Mouse (Mus musculus) mesoderm, embryonic 11.5 days (tissue): ENCODE data around the gene Slc15a1.

Experiments
- DNase-seq: peaks from one replicate; pipeline ENCODE4 v3.0.0-alpha.2; 2012; ENCODE audit warnings: low read depth, low spot score

Slc15a1 gene

GRCm38 (mm10) chr14:121493712-121494111 lies 11.3 kb downstream of the Slc15a1 start:
- no peak for DNase-seq

GRCm38 (mm10) chr14:121492328-121492727 lies 12.7 kb downstream of the Slc15a1 start:
- DNase-seq = no peak

- no peak for DNase-seq
Observed at GRCm38 (mm10) chr14:121485722-121486121, 19.3 kb downstream of the Slc15a1 start.

GRCm38 (mm10) chr14:121484436-121484835 lies 20.6 kb downstream of the Slc15a1 start:
- no peak for DNase-seq

GRCm38 (mm10) chr14:121482181-121482580 lies 22.9 kb downstream of the Slc15a1 start:
- no peak for DNase-seq

- DNase-seq = no peak
Observed at GRCm38 (mm10) chr14:121481591-121481990, 23.5 kb downstream of the Slc15a1 start.

- no peak for DNase-seq
Observed at GRCm38 (mm10) chr14:121479096-121479495, 26.0 kb downstream of the Slc15a1 start.

- DNase-seq = no peak
Observed at GRCm38 (mm10) chr14:121477925-121478693, 26.9 kb downstream of the Slc15a1 start.

GRCm38 (mm10) chr14:121473869-121474268 lies 31.2 kb downstream of the Slc15a1 start:
- DNase-seq = no peak

- no peak for DNase-seq
Observed at GRCm38 (mm10) chr14:121471545-121472121, 33.4 kb downstream of the Slc15a1 start.

- no peak for DNase-seq
Observed at GRCm38 (mm10) chr14:121469601-121470000, 35.5 kb downstream of the Slc15a1 start.

GRCm38 (mm10) chr14:121467646-121468045 lies 37.4 kb downstream of the Slc15a1 start:
- DNase-seq = no peak

GRCm38 (mm10) chr14:121466501-121466900 lies 38.6 kb downstream of the Slc15a1 start:
- no peak for DNase-seq

- DNase-seq = no peak
Observed at GRCm38 (mm10) chr14:121464318-121464717, 40.7 kb downstream of the Slc15a1 start.

GRCm38 (mm10) chr14:121462756-121463155 lies 42.3 kb downstream of the Slc15a1 start:
- no peak for DNase-seq

GRCm38 (mm10) chr14:121460966-121461365 lies 44.1 kb downstream of the Slc15a1 start:
- DNase-seq = no peak

- DNase-seq = no peak
Observed at GRCm38 (mm10) chr14:121458521-121458920, 46.5 kb downstream of the Slc15a1 start.

GRCm38 (mm10) chr14:121457536-121457935 lies 47.5 kb downstream of the Slc15a1 start:
- no peak for DNase-seq

- no peak for DNase-seq
Observed at GRCm38 (mm10) chr14:121456416-121457285, 48.4 kb downstream of the Slc15a1 start.

GRCm38 (mm10) chr14:121455976-121456375 lies 49.1 kb downstream of the Slc15a1 start:
- DNase-seq = no peak

GRCm38 (mm10) chr14:121455527-121455926 lies 49.5 kb downstream of the Slc15a1 start:
- DNase-seq = peak; percentile 77

- no peak for DNase-seq
Observed at GRCm38 (mm10) chr14:121453130-121453529, 51.9 kb downstream of the Slc15a1 start.
